Mouse (Mus musculus) myocyte (in vitro differentiated cells): ENCODE data around the gene Napsa. TPM values are rescaled to one million over a fixed set of nuclear protein-coding genes. Genes with fewer than 3 reads are reported as not detected.
A peak's percentile ranks its signal among the peaks of the same experiment; 100 is the strongest.

Experiments
- H3K27me3 ChIP-seq: one replicate; pipeline ENCODE4 v1.6.1; 2011; ENCODE audit not compliant: control insufficient read depth, insufficient read depth, insufficient read length
- H3K36me3 ChIP-seq: one replicate; pipeline ENCODE4 v1.6.1; 2011; ENCODE audit not compliant: control insufficient read depth, insufficient read depth
- H3K4me2 ChIP-seq: one replicate; pipeline ENCODE4 v1.6.1; 2011; ENCODE audit warnings: low read depth, control low read depth
- H3K4me3 ChIP-seq: one replicate; pipeline ENCODE4 v1.5.1; 2011; ENCODE audit warnings: mild to moderate bottlenecking, control low read depth, moderate library complexity
- H3K79me2 ChIP-seq: one replicate; pipeline ENCODE4 v1.6.1; 2011; ENCODE audit not compliant: control insufficient read depth, insufficient read depth
- H3ac ChIP-seq: one replicate; pipeline ENCODE4 v1.6.1; 2011; ENCODE audit not compliant: control insufficient read depth, insufficient read length
- CEBPB ChIP-seq: IDR thresholded peaks from 2 replicates; pipeline ENCODE4 v1.6.1; 2011; ENCODE audit warnings: mild to moderate bottlenecking, moderate library complexity; ENCODE audit not compliant: poor library complexity, insufficient read depth, severe bottlenecking
- E2F4 ChIP-seq: IDR thresholded peaks from one replicate; pipeline ENCODE4 v1.6.1; 2011; ENCODE audit warnings: mild to moderate bottlenecking, control low read depth, moderate library complexity; ENCODE audit not compliant: insufficient read depth
- MAX ChIP-seq: IDR thresholded peaks from one replicate; pipeline ENCODE4 v1.6.1; 2011; ENCODE audit warnings: low read depth, mild to moderate bottlenecking, control low read depth
- MYOD1 ChIP-seq, 3 experiments: IDR thresholded peaks; one replicate each; pipeline ENCODE4 v1.6.1; 2011; ENCODE audit warnings: control low read depth in 2 of 3, low read depth in 2 of 3, mild to moderate bottlenecking in 2 of 3, moderate library complexity in 1 of 3; ENCODE audit not compliant: insufficient read length in 2 of 3, control insufficient read depth in 1 of 3
- MYOG ChIP-seq, 3 experiments: IDR thresholded peaks; one replicate each; pipeline ENCODE4 v1.6.1; 2011; ENCODE audit warnings: control low read depth in 2 of 3, low read depth in 2 of 3, mild to moderate bottlenecking in 2 of 3; ENCODE audit not compliant: insufficient read length in 2 of 3, control insufficient read depth in 1 of 3, insufficient read depth in 1 of 3
- POLR2A ChIP-seq: IDR thresholded peaks from one replicate; pipeline ENCODE4 v1.6.1; 2011; ENCODE audit warnings: low read depth, mild to moderate bottlenecking, control low read depth, moderate library complexity; ENCODE audit not compliant: insufficient read length
- POLR2AphosphoS2 ChIP-seq: IDR thresholded peaks from one replicate; pipeline ENCODE4 v1.6.1; 2011; ENCODE audit warnings: low read depth, control low read depth; ENCODE audit not compliant: insufficient read length
- REST ChIP-seq: IDR thresholded peaks from one replicate; pipeline ENCODE4 v1.6.1; 2011; ENCODE audit warnings: mild to moderate bottlenecking, control low read depth, moderate library complexity; ENCODE audit not compliant: insufficient read depth, insufficient read length
- SRF ChIP-seq: IDR thresholded peaks from one replicate; pipeline ENCODE4 v1.6.1; 2011; ENCODE audit warnings: low read depth; ENCODE audit not compliant: control insufficient read depth, insufficient read length
- TCF12 ChIP-seq: IDR thresholded peaks from one replicate; pipeline ENCODE4 v1.6.1; 2011; ENCODE audit warnings: mild to moderate bottlenecking, control low read depth; ENCODE audit not compliant: poor library complexity, insufficient read depth, severe bottlenecking
- TCF3 ChIP-seq: IDR thresholded peaks from one replicate; pipeline ENCODE4 v1.6.1; 2011; ENCODE audit warnings: low read depth, control low read depth; ENCODE audit not compliant: insufficient read length
- USF1 ChIP-seq: IDR thresholded peaks from one replicate; pipeline ENCODE4 v1.6.1; 2011; ENCODE audit warnings: low read depth, mild to moderate bottlenecking, control low read depth, moderate library complexity
- polyA plus RNA-seq: library from polyadenylated mRNA; unstranded; fragments of >200 nt; fragmentation: generic; extraction: Trizol; gene quantifications from one replicate; pipeline ENCODE4 v1.2.1, GENCODE M21; 2012; ENCODE audit warnings: missing spikeins

Napsa gene
- polyA plus RNA-seq, 1 experiment: not detected

DNA sequence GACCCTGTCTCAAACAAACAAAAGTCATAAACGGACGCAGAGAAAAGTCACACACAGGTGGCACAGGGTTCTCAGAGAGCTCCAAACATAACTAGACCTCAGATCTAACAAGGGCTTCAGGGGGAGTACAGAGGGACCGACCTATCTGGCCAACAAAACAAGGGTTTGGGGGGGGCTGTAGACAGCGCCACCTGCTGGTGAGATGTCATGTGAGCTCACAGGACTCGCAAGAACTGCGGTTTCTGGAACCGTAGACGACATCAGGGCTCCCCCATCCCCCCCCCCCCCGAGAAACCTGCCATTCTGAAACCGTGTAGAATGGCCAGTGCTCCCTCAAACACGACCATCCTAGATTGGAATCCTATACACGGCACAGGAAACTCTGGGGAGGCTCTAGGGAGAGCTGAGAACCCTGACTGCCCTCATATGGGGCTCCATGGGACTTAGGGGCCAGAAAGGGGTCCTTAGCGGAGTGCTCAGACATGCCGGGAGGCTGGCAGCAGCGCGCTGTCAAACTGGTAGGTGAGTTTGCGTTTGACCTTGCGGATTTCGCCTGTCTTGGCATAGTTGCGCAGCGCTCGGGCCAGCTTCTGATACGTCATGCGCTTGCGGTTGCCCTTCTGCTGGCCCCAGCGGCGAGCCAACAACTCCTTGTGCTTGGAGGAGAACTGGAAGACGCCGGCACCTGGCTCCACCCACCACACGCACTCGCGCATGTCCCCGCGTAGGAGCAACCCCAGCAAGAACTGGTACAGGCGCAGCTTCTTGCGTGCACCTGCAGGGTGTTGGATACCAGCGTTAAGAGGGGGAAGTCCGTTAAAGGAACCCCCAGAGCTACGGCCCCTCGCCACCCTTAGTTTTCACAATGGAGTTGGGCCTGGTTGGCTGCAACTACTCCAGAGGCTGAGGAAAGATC, 44.4 kb upstream of the Napsa start:
- Histone ChIP-seq H3K79me2 (no peaks in the 10 kb centered on the region), H3ac (no peak overlapping the region), H3K4me3 (no peak overlapping the region), H3K36me3 (no peaks in the 10 kb centered on the region), H3K27me3 (no peaks in the 10 kb centered on the region), H3K4me2 (peak overlapping the region; percentile 46)
- TF ChIP-seq POLR2A: no peak
- TF ChIP-seq E2F4: no peak
- TF ChIP-seq MAX: no peak
- no peak for TF ChIP-seq CEBPB
- no peak for TF ChIP-seq POLR2AphosphoS2
- no peak for TF ChIP-seq REST
- TF ChIP-seq TCF3: no peak
- no peak for TF ChIP-seq SRF
- TF ChIP-seq TCF12: no peak
- TF ChIP-seq MYOG (IDR thresholded peaks at IDR 0.05; ENCODE audit: control insufficient read depth in 1 of 3, insufficient read depth in 1 of 3, insufficient read length in 2 of 3, low read depth in 2 of 3): no peak
- no peak for TF ChIP-seq USF1
- TF ChIP-seq MYOD1 (IDR thresholded peaks at IDR 0.05; ENCODE audit: control insufficient read depth in 1 of 3, insufficient read length in 2 of 3, low read depth in 2 of 3): no peak

GRCm38 (mm10) chr7:44529518-44529917, 42.7 kb upstream of the Napsa start:
- H3K27me3 ChIP-seq: no peaks in the 10 kb centered on the region

DNA sequence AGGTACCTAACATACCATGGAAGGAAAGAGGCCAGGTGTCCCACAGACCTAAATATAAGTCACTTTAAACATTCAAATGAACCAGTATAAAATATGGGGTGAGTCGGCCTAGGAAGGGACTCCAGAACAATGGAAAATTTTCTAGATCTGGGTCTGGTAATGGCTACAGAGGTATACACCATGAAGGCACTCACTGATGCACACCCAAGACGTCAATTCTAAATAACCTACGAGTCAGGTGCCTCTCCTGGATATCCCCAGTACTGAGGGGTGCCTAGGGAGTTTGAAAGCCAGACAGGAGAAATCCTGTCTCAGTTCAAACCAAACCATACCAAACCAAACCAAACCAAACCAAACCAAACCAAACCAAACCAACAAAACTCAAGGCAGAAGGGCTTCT, 41.7 kb upstream of the Napsa start:
- H3K36me3 ChIP-seq: no peaks in the 10 kb centered on the region
- no peaks in the 10 kb centered on the region for H3K79me2 ChIP-seq
- no peak overlapping the region for H3K4me2 ChIP-seq
- TF ChIP-seq MYOD1 (IDR thresholded peaks at IDR 0.05; ENCODE audit: control insufficient read depth in 1 of 3, insufficient read length in 2 of 3, low read depth in 2 of 3) (no peak), POLR2A (no peak), MYOG (IDR thresholded peaks at IDR 0.05; ENCODE audit: control insufficient read depth in 1 of 3, insufficient read depth in 1 of 3, insufficient read length in 2 of 3, low read depth in 2 of 3) (no peak), CEBPB (no peak), POLR2AphosphoS2 (no peak), USF1 (no peak)
- H3K4me3 ChIP-seq: no peak overlapping the region
- no peaks in the 10 kb centered on the region for H3K27me3 ChIP-seq
- H3ac ChIP-seq: no peak overlapping the region

More at GRCm38 (mm10) chr7:44529518-44529917, 42.7 kb upstream of the Napsa start:
- H3ac ChIP-seq: no peak overlapping the region
- no peak overlapping the region for H3K4me2 ChIP-seq
- H3K79me2 ChIP-seq: no peaks in the 10 kb centered on the region
- H3K4me3 ChIP-seq: no peak overlapping the region
- TF ChIP-seq CEBPB (no peak), SRF (no peak), REST (no peak), MYOG (IDR thresholded peaks at IDR 0.05; ENCODE audit: control insufficient read depth in 1 of 3, insufficient read depth in 1 of 3, insufficient read length in 2 of 3, low read depth in 2 of 3) (no peak), TCF12 (no peak), POLR2A (no peak), E2F4 (no peak), POLR2AphosphoS2 (no peak), MYOD1 (IDR thresholded peaks at IDR 0.05; ENCODE audit: control insufficient read depth in 1 of 3, insufficient read length in 2 of 3, low read depth in 2 of 3) (no peak), TCF3 (no peak), MAX (no peak), USF1 (no peak)
- H3K36me3 ChIP-seq: no peaks in the 10 kb centered on the region

DNA sequence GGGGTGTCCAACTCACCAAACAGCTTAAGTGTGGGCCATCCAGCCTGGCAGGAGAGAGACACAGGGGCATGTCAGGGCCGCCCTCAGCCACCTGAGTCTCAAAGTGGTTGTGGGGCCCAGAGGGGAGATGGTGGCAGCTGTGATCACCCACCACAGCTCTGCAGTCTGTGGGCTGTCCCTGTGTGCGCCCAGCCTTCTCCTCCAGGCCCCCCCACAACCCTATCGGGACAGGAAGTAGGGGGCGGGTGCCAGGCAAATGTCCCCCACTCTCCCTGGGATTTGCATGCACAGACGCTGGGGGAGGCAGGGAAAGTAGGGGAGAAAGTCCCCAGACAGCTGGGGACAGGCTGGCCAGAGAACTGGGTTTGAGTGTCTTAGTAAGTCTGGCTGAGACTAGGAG, 41.0 kb upstream of the Napsa start:
- Histone ChIP-seq H3K4me2 (no peak overlapping the region), H3K36me3 (no peaks in the 10 kb centered on the region), H3K4me3 (no peak overlapping the region), H3K27me3 (no peaks in the 10 kb centered on the region), H3ac (no peak overlapping the region), H3K79me2 (no peaks in the 10 kb centered on the region)
- no peak for TF ChIP-seq USF1
- TF ChIP-seq POLR2A: no peak
- TF ChIP-seq CEBPB: no peak
- no peak for TF ChIP-seq MAX
- no peak for TF ChIP-seq E2F4
- TF ChIP-seq REST: no peak
- TF ChIP-seq TCF3: no peak
